Mouse (Mus musculus): Measurements from ENCODE around the gene Syt7. TPM values are rescaled to one million over a fixed set of nuclear protein-coding genes. Genes with fewer than 3 reads are reported as not detected.

The Syt7 gene
- polyA plus RNA-seq (2017; shearing (Covaris generic)), result 0.05 TPM

DNA sequence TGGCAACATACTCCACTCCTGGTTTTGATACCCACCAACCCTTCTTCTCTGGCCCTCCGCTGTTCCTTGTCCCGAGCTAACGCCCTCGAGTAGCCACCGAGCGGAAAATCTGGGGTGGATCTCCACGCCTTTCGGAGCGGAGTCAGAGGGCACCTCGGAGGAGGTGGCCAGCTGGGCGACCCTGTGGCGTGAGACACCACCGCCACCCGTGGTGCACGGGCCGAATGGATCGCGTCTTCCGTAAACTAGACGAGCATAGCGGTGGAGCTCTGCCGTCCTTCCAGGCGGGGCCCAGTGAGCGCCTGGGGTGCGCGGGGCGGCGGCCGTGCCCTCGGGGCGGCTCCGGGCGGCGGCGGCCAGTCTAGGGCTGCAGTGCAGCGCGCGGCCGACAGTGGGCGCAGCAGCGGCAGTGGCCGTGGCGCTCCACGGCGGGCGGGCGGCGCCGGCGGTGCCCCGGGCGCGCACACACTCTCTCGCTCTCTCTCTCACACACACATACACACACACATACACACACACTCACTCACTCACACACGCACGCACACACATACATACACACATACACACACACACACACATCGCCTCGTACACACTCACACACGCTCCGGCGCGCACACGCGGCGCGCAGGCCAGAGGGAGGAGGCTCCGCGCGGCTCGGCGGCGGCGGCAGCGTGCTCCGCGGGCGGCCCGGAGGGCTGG lies at the start of gene Syt7:
Gene Syt7, plus strand, starts transcription at position 476 of the 699 bp plus-strand sequence.

DNA sequence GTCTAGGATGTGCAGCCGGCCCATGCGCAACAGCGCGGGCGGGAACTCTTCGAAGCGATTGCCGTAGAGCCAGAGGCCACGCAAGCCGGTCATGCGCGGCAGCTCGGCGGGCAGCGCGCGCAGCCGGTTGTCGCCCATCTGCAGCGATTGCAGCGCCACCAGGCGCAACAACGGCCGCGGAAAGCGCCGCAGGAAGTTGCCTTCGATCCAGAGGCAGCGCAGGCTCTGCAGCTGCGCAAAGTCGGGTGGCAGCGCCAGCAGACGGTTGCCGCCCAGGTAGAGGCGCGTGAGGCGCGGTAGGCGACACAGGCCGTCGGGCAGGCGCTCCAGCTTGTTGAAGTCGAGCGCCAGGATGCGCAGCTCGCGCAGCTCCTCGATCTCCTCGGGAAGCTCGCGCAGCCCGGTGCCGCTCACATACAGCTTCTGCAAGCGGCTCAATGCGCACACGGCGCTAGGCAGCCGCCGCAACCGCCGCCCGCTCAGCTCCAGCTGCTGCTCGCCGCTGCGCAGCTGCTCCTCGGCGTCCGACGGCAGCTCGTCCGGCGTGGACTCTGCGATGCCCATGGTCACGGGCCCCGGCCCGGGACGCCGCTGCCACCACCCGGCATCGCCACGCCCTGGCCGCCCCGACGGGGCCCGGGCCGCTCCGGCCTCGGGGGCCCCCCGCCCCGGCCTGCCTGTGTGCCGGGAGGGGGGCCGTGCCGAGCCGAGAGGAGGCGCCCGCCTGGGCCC lies 68.0 kb downstream of the Syt7 start, which contains the start of gene Lrrc10b:
Gene Lrrc10b, minus strand, starts transcription at position 722 of the 732 bp plus-strand sequence.

GRCm38 (mm10) chr19:10482703-10483102 lies 93.8 kb downstream of the Syt7 start, which contains the start of gene Ppp1r32:
Gene Ppp1r32 (minus strand): TSS chr19:10482928.

Other genes with a start within 250 kb of the Syt7 start
- 12.5 TPM for gene Fads1, start 206.2 kb upstream of the Syt7 start, polyA plus RNA-seq (2017; shearing (Covaris generic))
- gene Tmem258, start 185.1 kb upstream of the Syt7 start, polyA plus RNA-seq (2017; shearing (Covaris generic)), result 304 TPM
- 36.3 TPM for gene Fen1, start 184.9 kb upstream of the Syt7 start, polyA plus RNA-seq (2017; shearing (Covaris generic))
- 0.07 TPM for gene Myrf, start 148.3 kb upstream of the Syt7 start, polyA plus RNA-seq (2017; shearing (Covaris generic))
- 0.10 TPM for gene Dagla, start 84.2 kb upstream of the Syt7 start, polyA plus RNA-seq (2017; shearing (Covaris generic))
- not detected for gene Lrrc10b, start 68.4 kb downstream of the Syt7 start, polyA plus RNA-seq (2017; shearing (Covaris generic))
- 0.26 TPM for gene Ppp1r32, start 93.8 kb downstream of the Syt7 start, polyA plus RNA-seq (2017; shearing (Covaris generic))
- gene Cpsf7, start 136.2 kb downstream of the Syt7 start, polyA plus RNA-seq (2017; shearing (Covaris generic)), result 33.2 TPM
- 86.7 TPM for gene Sdhaf2, start 137.1 kb downstream of the Syt7 start, polyA plus RNA-seq (2017; shearing (Covaris generic))
- gene Tmem216, start 167.1 kb downstream of the Syt7 start, polyA plus RNA-seq (2017; shearing (Covaris generic)), result 9.6 TPM
- gene Cyb561a3, start 188.1 kb downstream of the Syt7 start, polyA plus RNA-seq (2017; shearing (Covaris generic)), result 42.7 TPM
- 19.3 TPM for gene Tmem138, start 188.3 kb downstream of the Syt7 start, polyA plus RNA-seq (2017; shearing (Covaris generic))
- gene Ddb1, start 216.2 kb downstream of the Syt7 start, polyA plus RNA-seq (2017; shearing (Covaris generic)), result 165 TPM
- 9.3 TPM for gene Tkfc, start 216.6 kb downstream of the Syt7 start, polyA plus RNA-seq (2017; shearing (Covaris generic))
- not detected for gene Vwce, start 245.1 kb downstream of the Syt7 start, polyA plus RNA-seq (2017; shearing (Covaris generic))

Data from CD4-positive, CD25-positive, alpha-beta regulatory T cell (primary cell).